Mouse (Mus musculus) layer of hippocampus, adult 2 months (tissue): ENCODE results near the gene Thap2. TPM values are rescaled to one million over a fixed set of nuclear protein-coding genes. Genes with fewer than 3 reads are reported as not detected.

Source experiments
- DNase-seq, 2 experiments: peaks; one replicate each; pipeline ENCODE4 v3.0.0; 2022; ENCODE audit warnings: low spot score in 2 of 2
- H3K27ac ChIP-seq: fragments of 200-600 bp; 2 replicates; pipeline ENCODE4 v1.8.1; 2022
- H3K4me3 ChIP-seq: fragments of 200-600 bp; 2 replicates; pipeline ENCODE4 v1.8.1; 2022; ENCODE audit warnings: mild to moderate bottlenecking
- CTCF ChIP-seq: fragments of 200-600 bp; conservative IDR thresholded peaks from 2 replicates; pipeline ENCODE4 v1.8.1; 2022; ENCODE audit warnings: antibody characterized with exemption, mild to moderate bottlenecking, moderate library complexity
- long read RNA-seq, 2 experiments: library from polyadenylated mRNA; stranded (forward); transcript quantifications; one replicate each; pipeline ENCODE4 v2.0.0; 2021; ENCODE audit warnings: borderline mapping rate in 2 of 2
- total RNA-seq, 2 experiments: library from RNA; stranded (reverse); gene quantifications; 2 replicates each; pipeline ENCODE4 v1.2.3; 2021

Gene Thap2
- total RNA-seq = 10 to 100 TPM; 15.3 to 15.5 TPM
- long read RNA-seq, experiment 1, partial matches to known transcripts = 0 of 5 reads
- long read RNA-seq, experiment 1, other reads (novel, unspliced or antisense) = 3 of 5 reads
- long read RNA-seq, experiment 2, full-length matches to known transcripts = 1 of 3 reads
- long read RNA-seq, experiment 2, partial matches to known transcripts = 0 of 3 reads
- long read RNA-seq, experiment 2, other reads (novel, unspliced or antisense) = 2 of 3 reads

DNA sequence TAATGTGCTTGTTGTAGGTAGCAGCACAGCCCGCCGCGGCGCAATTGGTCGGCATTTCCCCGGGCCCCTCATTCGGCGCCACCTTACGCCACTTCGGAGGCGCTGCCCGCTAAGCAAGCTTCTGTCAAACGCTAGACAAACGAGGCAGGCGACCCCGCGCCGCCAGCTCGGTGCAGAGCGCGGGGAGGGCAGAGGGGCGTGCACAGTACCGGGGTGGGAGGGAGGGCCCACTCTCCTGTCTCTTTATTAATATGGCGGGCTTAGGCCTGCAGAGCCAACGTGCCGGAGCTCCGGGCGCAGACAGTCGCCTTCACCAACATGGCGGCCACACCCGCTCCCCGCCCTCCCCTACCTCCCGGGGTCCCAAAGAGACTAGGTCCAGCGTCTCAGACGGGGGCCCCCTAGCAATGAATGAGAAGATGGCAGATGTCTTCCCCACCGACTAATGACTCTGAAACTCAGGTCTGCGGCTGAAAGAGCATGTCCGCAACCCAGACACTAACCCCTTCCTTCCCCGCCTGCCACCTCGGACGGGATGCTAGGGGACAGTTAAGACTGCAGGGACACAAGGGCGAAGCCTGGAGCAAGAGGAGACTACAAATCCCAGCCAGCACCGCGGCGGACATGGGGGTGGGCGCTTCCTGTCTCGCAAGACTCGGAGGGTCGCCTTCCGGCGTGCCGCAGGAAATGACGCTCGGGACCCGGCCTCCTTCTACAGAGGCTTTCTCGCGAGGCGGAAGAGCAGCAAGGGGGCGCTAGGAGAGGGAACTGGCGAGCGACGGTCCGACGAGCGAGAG is at the start of gene Thap2, which contains the start of gene Zfc3h1:
Thap2 (minus strand) TSS at position 223 of the 797 bp plus-strand sequence.
Zfc3h1 (plus strand) TSS at position 739 of the 797 bp plus-strand sequence.
- TF ChIP-seq CTCF = peak; percentile 82

DNA sequence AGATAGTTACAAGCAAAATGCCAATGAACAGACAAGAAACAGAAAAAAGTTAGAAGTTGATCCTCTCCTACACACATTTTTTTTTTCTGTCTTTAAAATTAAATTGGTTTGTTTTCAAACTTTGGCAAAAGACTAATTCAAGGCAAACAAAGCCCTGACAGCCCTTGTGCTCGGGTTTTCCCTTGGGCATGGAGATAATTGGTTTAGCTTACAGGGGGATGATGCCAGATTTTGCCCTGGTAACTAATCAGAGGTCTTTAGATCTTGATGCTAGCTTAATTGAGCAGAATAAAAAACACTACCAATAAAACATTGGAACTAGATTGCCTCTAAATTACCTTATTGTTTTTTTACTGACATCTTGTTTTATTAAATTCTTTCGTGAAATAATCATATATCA is 41.1 kb upstream of the Thap2 start:
- Histone ChIP-seq H3K4me3 (no peak overlapping the region), H3K27ac (no peak overlapping the region)
- DNase-seq = no peak
- TF ChIP-seq CTCF = no peak

More for the DNA sequence above, at the start of gene Thap2, which contains the start of gene Zfc3h1:
- Histone ChIP-seq H3K27ac (peak within 1 kb of the TSS; percentile 97), H3K4me3 (peak within 1 kb of the TSS; percentile 85)
- peak; percentile 98 to 99 for DNase-seq

GRCm38 (mm10) chr10:115421976-115422375 is 37.7 kb upstream of the Thap2 start:
- no peak overlapping the region for H3K4me3 ChIP-seq
- DNase-seq = no peak
- no peak overlapping the region for H3K27ac ChIP-seq
- TF ChIP-seq CTCF = no peak

DNA sequence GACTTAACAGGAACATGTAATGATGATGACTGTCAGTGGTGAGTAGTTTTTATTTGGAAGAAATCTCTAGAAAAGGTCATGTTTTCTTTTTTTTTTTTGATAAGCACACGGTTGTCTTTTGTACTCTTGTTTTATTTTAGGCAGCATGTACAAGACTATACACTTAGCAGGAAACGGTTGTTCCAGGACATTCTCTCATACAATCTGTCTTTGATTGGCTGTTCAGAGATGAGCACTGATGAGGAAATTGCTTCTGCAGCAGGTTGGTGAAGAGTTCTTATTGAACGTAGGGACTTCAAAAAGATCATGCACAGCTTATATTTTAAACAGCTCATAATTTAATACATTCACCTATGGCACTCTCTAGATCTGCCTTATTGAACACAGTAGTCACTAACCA is 29.8 kb upstream of the Thap2 start:
- Histone ChIP-seq H3K4me3 (no peak overlapping the region), H3K27ac (no peak overlapping the region)
- TF ChIP-seq CTCF = no peak
- no peak for DNase-seq

- no peak for TF ChIP-seq CTCF
- Histone ChIP-seq H3K27ac (no peak overlapping the region), H3K4me3 (no peak overlapping the region)
- DNase-seq = no peak
Measured at GRCm38 (mm10) chr10:115413496-115413895, 29.3 kb upstream of the Thap2 start.

DNA sequence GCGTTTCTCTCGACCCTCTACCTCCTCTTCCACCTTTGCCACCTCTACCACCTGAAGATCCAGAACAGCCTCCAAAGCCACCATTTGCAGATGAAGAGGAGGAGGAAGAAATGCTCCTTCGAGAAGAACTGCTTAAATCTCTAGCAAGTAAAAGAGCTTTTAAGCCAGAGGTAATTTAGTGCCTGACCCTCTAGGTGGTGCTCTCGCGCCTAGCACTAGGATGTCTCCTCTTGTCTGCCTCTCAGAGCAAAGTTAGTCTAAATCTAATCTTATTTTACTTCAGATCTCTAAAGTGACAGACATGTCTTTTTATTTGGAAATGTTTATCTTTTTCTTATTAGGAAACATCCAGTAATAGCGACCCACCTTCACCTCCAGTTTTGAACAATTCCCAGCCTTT is 22.1 kb upstream of the Thap2 start:
- peak; percentile 89 for TF ChIP-seq CTCF
- H3K27ac ChIP-seq = no peak overlapping the region
- H3K4me3 ChIP-seq = no peak overlapping the region
- DNase-seq = peak; percentile 27 to 71

DNA sequence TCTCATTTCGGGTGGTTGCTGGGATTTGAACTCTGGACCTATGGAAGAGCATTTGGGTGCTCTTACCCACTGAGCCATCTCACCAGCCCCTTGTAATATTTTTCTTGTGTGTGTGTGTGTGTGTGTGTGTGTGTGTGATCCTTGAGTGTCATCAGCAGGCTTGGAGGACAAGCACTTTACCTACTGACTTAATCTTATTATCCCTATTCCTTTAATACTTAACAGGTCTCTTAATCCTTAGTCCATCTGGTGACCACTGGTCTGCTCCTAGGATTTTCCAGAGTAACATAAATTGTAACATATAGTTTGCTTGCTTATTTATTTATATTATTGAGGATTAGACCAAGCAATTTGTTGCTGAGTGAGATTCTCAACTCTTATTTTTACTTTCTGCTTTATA is 7.7 kb upstream of the Thap2 start:
- TF ChIP-seq CTCF = no peak
- Histone ChIP-seq H3K27ac (no peak overlapping the region), H3K4me3 (no peak overlapping the region)
- no peak for DNase-seq

GRCm38 (mm10) chr10:115391076-115391475 is 6.8 kb upstream of the Thap2 start:
- Histone ChIP-seq H3K27ac (no peak overlapping the region), H3K4me3 (no peak overlapping the region)
- no peak for TF ChIP-seq CTCF
- DNase-seq = no peak

GRCm38 (mm10) chr10:115387891-115388290 is 3.6 kb upstream of the Thap2 start:
- H3K4me3 ChIP-seq = peak overlapping the region; percentile 30; the same call in 1 of the 2 replicates
- TF ChIP-seq CTCF = no peak
- DNase-seq = no peak
- H3K27ac ChIP-seq = no peak overlapping the region

GRCm38 (mm10) chr10:115385018-115386002 is 1.1 kb upstream of the Thap2 start:
- TF ChIP-seq CTCF = 0 out of 2 replicates have a peak, but pooled peaks have one; percentile 1
- DNase-seq = peak; percentile 27 to 38
- peak overlapping the region; percentile 85 for H3K4me3 ChIP-seq
- peak overlapping the region; percentile 97 for H3K27ac ChIP-seq

GRCm38 (mm10) chr10:115383644-115384220 is 511 bp downstream of the Thap2 start:
- Histone ChIP-seq H3K4me3 (peak overlapping the region; percentile 85), H3K27ac (peak overlapping the region; percentile 97)
- DNase-seq = no peak
- no peak for TF ChIP-seq CTCF
